Mouse (Mus musculus) cerebellum, postnatal 36 days (tissue): Measurements from ENCODE around the gene Olfr866.

Experiments used
- DNase-seq, 2 experiments: peaks; one replicate each; pipeline ENCODE4 v3.0.0; 2021 to 2022; ENCODE audit warnings: mixed read lengths in 2 of 2

Gene Olfr866

GRCm38 (mm10) chr9:20027935-20028334, at the start of gene Olfr866:
Gene Olfr866, minus strand, starts transcription at chr9:20028035.
- no peak for DNase-seq

- DNase-seq = peak in 1 of 2 experiments; percentile 2
Measured at GRCm38 (mm10) chr9:20073523-20074177, 45.8 kb upstream of the Olfr866 start.

GRCm38 (mm10) chr9:20071291-20071690, 43.5 kb upstream of the Olfr866 start:
- DNase-seq = no peak

- DNase-seq = no peak
Measured at GRCm38 (mm10) chr9:20070236-20070635, 42.4 kb upstream of the Olfr866 start.

- no peak for DNase-seq
Measured at GRCm38 (mm10) chr9:20057462-20057861, 29.6 kb upstream of the Olfr866 start, which contains the start of gene Olfr867. Gene Olfr867, minus strand, starts transcription at chr9:20057562.

GRCm38 (mm10) chr9:20047964-20048363, 20.1 kb upstream of the Olfr866 start:
- DNase-seq = no peak
